Mouse (Mus musculus): ENCODE measurements around the gene Fyttd1. TPM values are rescaled to one million over a fixed set of nuclear protein-coding genes. Genes with fewer than 3 reads are reported as not detected.

Gene Fyttd1
- polyA plus RNA-seq (2014; fragmentation: Nextera tagmentation; extraction: Ambion mirVana): 133 and 134 TPM in 2 replicates

GRCm38 (mm10) chr16:32877343-32878156 lies at the start of gene Fyttd1, which contains the start of gene Rubcn:
Gene Fyttd1 (plus strand): TSS chr16:32877500.
Gene Rubcn (minus strand): TSS chr16:32877766.
- Histone ChIP-seq H3K27ac (ENCODE audit: low read depth) (peak within 1 kb of the TSS; percentile 78), H3K4me2 (peak within 1 kb of the TSS; percentile 82), H3K27me3 (ENCODE audit: insufficient read depth, low read length) (no peaks in the 10 kb centered on the region), H3K9ac (peak within 1 kb of the TSS; percentile 92), H3K9me3 (ENCODE audit: low read depth, low read length) (no peaks in the 10 kb centered on the region), H3K4me3 (ENCODE audit: low read depth, low read length) (peak within 1 kb of the TSS; percentile 91), H3K4me1 (ENCODE audit: insufficient read depth) (peaks cover 4% of the 10 kb centered on the region), H3K36me3 (ENCODE audit: insufficient read depth) (no peaks in the 10 kb centered on the region)
- ATAC-seq (ENCODE audit: insufficient read depth) (peak; percentile 97), DNase-seq (peak; percentile 98)
- 0% methylated on average over 72 of the region's 83 CpGs for WGBS
- peak; percentile 40 for TF ChIP-seq CTCF (IDR thresholded peaks at IDR 0.05; ENCODE audit: low read depth)

GRCm38 (mm10) chr16:32829104-32829503 lies 48.2 kb upstream of the Fyttd1 start:
- WGBS: 75% methylated on average over 11 of the region's 11 CpGs
- Histone ChIP-seq H3K4me1 (ENCODE audit: insufficient read depth) (no peaks in the 10 kb centered on the region), H3K4me2 (no peak overlapping the region), H3K4me3 (ENCODE audit: low read depth, low read length) (no peak overlapping the region), H3K27me3 (ENCODE audit: insufficient read depth, low read length) (no peaks in the 10 kb centered on the region), H3K27ac (ENCODE audit: low read depth) (no peak overlapping the region), H3K9me3 (ENCODE audit: low read depth, low read length) (no peaks in the 10 kb centered on the region), H3K9ac (no peak overlapping the region), H3K36me3 (ENCODE audit: insufficient read depth) (peaks cover 39% of the 10 kb centered on the region)
- DNase-seq (no peak), ATAC-seq (ENCODE audit: insufficient read depth) (no peak)
- no peak for TF ChIP-seq CTCF (IDR thresholded peaks at IDR 0.05; ENCODE audit: low read depth)

- H3K4me2 ChIP-seq: no peak overlapping the region
- H3K4me1 ChIP-seq (ENCODE audit: insufficient read depth): no peaks in the 10 kb centered on the region
- H3K4me3 ChIP-seq (ENCODE audit: low read depth, low read length): no peak overlapping the region
- no peaks in the 10 kb centered on the region for H3K9me3 ChIP-seq (ENCODE audit: low read depth, low read length)
- ATAC-seq (ENCODE audit: insufficient read depth): no peak
- peaks cover 28% of the 10 kb centered on the region for H3K36me3 ChIP-seq (ENCODE audit: insufficient read depth)
- no peaks in the 10 kb centered on the region for H3K27me3 ChIP-seq (ENCODE audit: insufficient read depth, low read length)
- no peak for DNase-seq
- WGBS: 90% methylated on average over 4 of the region's 4 CpGs
- no peak overlapping the region for H3K9ac ChIP-seq
- no peak for TF ChIP-seq CTCF (IDR thresholded peaks at IDR 0.05; ENCODE audit: low read depth)
- H3K27ac ChIP-seq (ENCODE audit: low read depth): no peak overlapping the region
Measured at GRCm38 (mm10) chr16:32831501-32831900, 45.8 kb upstream of the Fyttd1 start.

- ATAC-seq (ENCODE audit: insufficient read depth) (no peak), DNase-seq (no peak)
- Histone ChIP-seq H3K9me3 (ENCODE audit: low read depth, low read length) (no peaks in the 10 kb centered on the region), H3K4me3 (ENCODE audit: low read depth, low read length) (no peak overlapping the region), H3K27ac (ENCODE audit: low read depth) (no peak overlapping the region), H3K4me1 (ENCODE audit: insufficient read depth) (no peaks in the 10 kb centered on the region), H3K9ac (no peak overlapping the region), H3K36me3 (ENCODE audit: insufficient read depth) (peaks cover 39% of the 10 kb centered on the region), H3K4me2 (no peak overlapping the region), H3K27me3 (ENCODE audit: insufficient read depth, low read length) (no peaks in the 10 kb centered on the region)
- no peak for TF ChIP-seq CTCF (IDR thresholded peaks at IDR 0.05; ENCODE audit: low read depth)
- WGBS: 87% methylated on average over 11 of the region's 11 CpGs
Measured at GRCm38 (mm10) chr16:32847103-32847502, 30.2 kb upstream of the Fyttd1 start.

- 90% methylated on average over 11 of the region's 11 CpGs for whole genome bisulfite sequencing
- no peak for DNase-seq
- Histone ChIP-seq H3K4me1 (ENCODE audit: insufficient read depth) (no peaks in the 10 kb centered on the region), H3K27me3 (ENCODE audit: insufficient read depth, low read length) (no peaks in the 10 kb centered on the region), H3K36me3 (ENCODE audit: insufficient read depth) (peaks cover 30% of the 10 kb centered on the region), H3K27ac (ENCODE audit: low read depth) (no peak overlapping the region), H3K9ac (no peak overlapping the region), H3K4me3 (ENCODE audit: low read depth, low read length) (no peak overlapping the region), H3K4me2 (no peak overlapping the region), H3K9me3 (ENCODE audit: low read depth, low read length) (no peaks in the 10 kb centered on the region)
- TF ChIP-seq CTCF (IDR thresholded peaks at IDR 0.05; ENCODE audit: low read depth): no peak
- ATAC-seq (ENCODE audit: insufficient read depth): no peak
Measured at GRCm38 (mm10) chr16:32849042-32849830, 28.1 kb upstream of the Fyttd1 start.

GRCm38 (mm10) chr16:32853492-32854049 lies 23.7 kb upstream of the Fyttd1 start:
- Histone ChIP-seq H3K9ac (no peak overlapping the region), H3K36me3 (ENCODE audit: insufficient read depth) (peaks cover 9% of the 10 kb centered on the region; the same call in 1 of the 2 replicates), H3K4me2 (0 out of 2 replicates have a peak overlapping the region, but pooled peaks have one; percentile 8), H3K4me1 (ENCODE audit: insufficient read depth) (no peaks in the 10 kb centered on the region), H3K27ac (ENCODE audit: low read depth) (peak overlapping the region; percentile 72; the same call in 1 of the 2 replicates), H3K27me3 (ENCODE audit: insufficient read depth, low read length) (no peaks in the 10 kb centered on the region), H3K4me3 (ENCODE audit: low read depth, low read length) (no peak overlapping the region), H3K9me3 (ENCODE audit: low read depth, low read length) (no peaks in the 10 kb centered on the region)
- WGBS: 77% methylated on average over 13 of the region's 13 CpGs
- TF ChIP-seq CTCF (IDR thresholded peaks at IDR 0.05; ENCODE audit: low read depth): no peak
- ATAC-seq (ENCODE audit: insufficient read depth): no peak
- DNase-seq: peak; percentile 28

Measured in lung, embryonic 14.5 days (tissue).